ENCODE assay signal across 1 mouse cellular context in the genomic region with DNA sequence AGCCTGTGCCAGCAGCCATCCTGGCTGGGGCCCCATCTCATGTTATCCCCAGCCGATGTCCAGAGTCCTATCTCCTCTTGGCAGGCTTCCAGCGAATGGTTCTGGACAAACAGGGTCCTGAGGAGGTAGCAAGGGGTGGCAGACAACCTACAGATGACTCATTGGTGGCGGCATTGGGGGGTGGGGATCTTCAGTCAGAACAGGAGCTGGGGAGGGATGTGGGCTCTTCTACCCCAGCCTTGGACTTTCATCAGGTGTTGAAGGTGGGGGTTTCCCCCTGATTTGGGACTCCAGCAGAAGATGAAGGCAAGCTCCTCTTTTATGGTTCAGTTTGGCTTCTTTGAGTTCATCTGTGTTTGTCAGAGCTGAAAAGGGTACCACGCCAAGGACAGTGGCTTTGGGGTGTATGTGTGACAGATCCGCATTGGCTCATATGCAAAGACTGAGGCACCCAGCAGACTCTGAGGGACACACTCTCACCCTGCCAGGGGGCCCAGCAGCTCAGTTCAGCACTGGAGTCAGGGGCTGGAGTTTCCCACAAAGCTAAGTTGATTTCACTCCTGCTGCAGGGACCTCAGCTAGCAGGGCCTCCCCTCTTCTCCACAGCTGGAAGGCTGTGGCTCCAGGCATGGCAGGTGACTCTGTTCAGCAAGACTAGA.
TF ChIP-seq lines count a peak whose summit lies in the region.

No protein-coding gene starts in this region.

TF ChIP-seq in CH12.LX, 34 proteins besides CTCF, POLR2A, EP300 and RAD21 (continued from another document):
- TF ChIP-seq CHD1 (IDR thresholded peaks at IDR 0.05; ENCODE audit: low read depth, low read length) (peak; percentile 60; the same call in 1 of the 2 replicates), PAX5 (IDR thresholded peaks at IDR 0.05; ENCODE audit: low read length) (no peak), MAX (IDR thresholded peaks at IDR 0.05; ENCODE audit: low read length) (peak; percentile 44), USF2 (conservative IDR thresholded peaks at IDR 0.05; ENCODE audit: low read depth, low read length) (no peak), JUND (conservative IDR thresholded peaks at IDR 0.05; ENCODE audit: low read depth, low read length) (peak; percentile 82), TBP (conservative IDR thresholded peaks at IDR 0.05; ENCODE audit: low read depth, low read length) (0 out of 2 replicates have a peak, but pooled peaks have one; percentile 40), GABPA (IDR thresholded peaks at IDR 0.05; ENCODE audit: insufficient replicate concordance, low read depth, low read length) (no peak), CHD2 (IDR thresholded peaks at IDR 0.05; ENCODE audit: low read length) (peak; percentile 94), ELF1 (IDR thresholded peaks at IDR 0.05; ENCODE audit: low read depth, low read length) (peak; percentile 41; the same call in 1 of the 2 replicates), NRF1 (IDR thresholded peaks at IDR 0.05; ENCODE audit: low read depth, low read length) (no peak), MAZ (IDR thresholded peaks at IDR 0.05; ENCODE audit: low read depth, low read length) (peak; percentile 94), JUN (IDR thresholded peaks at IDR 0.05; ENCODE audit: insufficient read depth, low read depth, low read length) (peak; percentile 84), UBTF (IDR thresholded peaks at IDR 0.05; ENCODE audit: low read depth, low read length) (peak; percentile 20; the same call in 1 of the 2 replicates), RCOR1 (conservative IDR thresholded peaks at IDR 0.05; ENCODE audit: low read depth, low read length) (peak; percentile 94; the same call in 1 of the 2 replicates), TCF12 (IDR thresholded peaks at IDR 0.05; ENCODE audit: low read depth, low read length) (peak; percentile 94), MAFK (IDR thresholded peaks at IDR 0.05; ENCODE audit: insufficient replicate concordance, low read length) (peak; percentile 64), E2F4 (IDR thresholded peaks at IDR 0.05; ENCODE audit: insufficient replicate concordance, low read depth, low read length) (peak; percentile 74; the same call in 1 of the 2 replicates), IRF4 (IDR thresholded peaks at IDR 0.05; ENCODE audit: low read depth, low read length) (peak; percentile 96), ZKSCAN1 (IDR thresholded peaks at IDR 0.05; ENCODE audit: borderline replicate concordance, low read depth, low read length) (no peak), NELFE (IDR thresholded peaks at IDR 0.05; ENCODE audit: low read depth, low read length) (peak; percentile 46; the same call in 1 of the 2 replicates), POLR2AphosphoS2 (IDR thresholded peaks at IDR 0.05; ENCODE audit: low read depth, low read length) (no peak), ETS1 (conservative IDR thresholded peaks at IDR 0.05; ENCODE audit: low read depth, low read length) (peak; percentile 93), HCFC1 (IDR thresholded peaks at IDR 0.05; ENCODE audit: low read depth, low read length) (no peak), BHLHE40 (IDR thresholded peaks at IDR 0.05; ENCODE audit: low read depth, low read length) (peak; percentile 82), KAT2A (IDR thresholded peaks at IDR 0.05; ENCODE audit: insufficient replicate concordance, low read length) (no peak), ZMIZ1 (IDR thresholded peaks at IDR 0.05; ENCODE audit: low read depth, low read length) (no peak; the same call in 1 of the 2 replicates), USF1 (IDR thresholded peaks at IDR 0.05; ENCODE audit: low read depth, low read length) (no peak), ZC3H11A (IDR thresholded peaks at IDR 0.05; ENCODE audit: low read depth, low read length) (no peak)
